In genomic region chr3:88622941-88623345, GRCm38 (mm10) we compare ENCODE assay signal across 9 mouse cellular contexts. TPM values are rescaled to one million over a fixed set of nuclear protein-coding genes. Genes with fewer than 3 reads are reported as not detected.
DNase-seq lines count a peak whose midpoint lies in the region; ATAC-seq lines count a peak whose summit lies in the region.
"Had no signal": no experiment of that assay in that cellular context is flagged by ENCODE, and none has a peak within 500 bp of the region (broad histone marks: within the 10 kb centered on the region; RNA-seq: fewer than 3 reads in every experiment).

No protein-coding gene starts in this region.

- H3K9me3 ChIP-seq in kidney, embryonic 16.5 days (ENCODE audit: low read length) = no peaks in the 10 kb centered on the region
- H3K9me3 ChIP-seq in heart, embryonic 11.5 days (replicated peaks; ENCODE audit: control insufficient read depth, low read length) = no peaks in the 10 kb centered on the region
- H3K9me3 ChIP-seq in limb, embryonic 10.5 days (replicated peaks) = no peaks in the 10 kb centered on the region
- H3K9me3 ChIP-seq in midbrain, embryonic 13.5 days = no peaks in the 10 kb centered on the region

- peak overlapping the region; percentile 88 for H3K4me2 ChIP-seq in kidney, embryonic 16.5 days (replicated peaks; ENCODE audit: low read depth, low read length)
- H3K4me2 ChIP-seq in heart, embryonic 11.5 days = peak overlapping the region; percentile 95
- peak overlapping the region; percentile 97 for H3K4me2 ChIP-seq in midbrain, embryonic 13.5 days (replicated peaks)

- no peaks in the 10 kb centered on the region for H3K27me3 ChIP-seq in kidney, embryonic 16.5 days (ENCODE audit: insufficient read depth, low read length)
- H3K27me3 ChIP-seq in heart, embryonic 11.5 days (ENCODE audit: control insufficient read depth, insufficient read depth, low read length) = no peaks in the 10 kb centered on the region
- H3K27me3 ChIP-seq in limb, embryonic 10.5 days (ENCODE audit: low read depth, poor library complexity, severe bottlenecking) = peaks cover 11% of the 10 kb centered on the region
- no peaks in the 10 kb centered on the region for H3K27me3 ChIP-seq in midbrain, embryonic 13.5 days

- ATAC-seq in kidney, embryonic 16.5 days (ENCODE audit: low FRiP score, low TSS enrichment) = peak; percentile 44
- peak; percentile 20; the same call in 1 of the 2 replicates for ATAC-seq in heart, embryonic 11.5 days (replicated peaks; ENCODE audit: insufficient number of reproducible peaks, low FRiP score, low TSS enrichment)
- ATAC-seq in midbrain, embryonic 13.5 days = peak; percentile 57

- H3K9ac ChIP-seq in kidney, embryonic 16.5 days (replicated peaks; ENCODE audit: low read length) = peak overlapping the region; percentile 97
- peak overlapping the region; percentile 98 for H3K9ac ChIP-seq in heart, embryonic 11.5 days (ENCODE audit: low read depth, low read length)
- H3K9ac ChIP-seq in midbrain, embryonic 13.5 days (replicated peaks) = peak overlapping the region; percentile 94

- peak overlapping the region; percentile 84 for H3K4me3 ChIP-seq in kidney, embryonic 16.5 days (ENCODE audit: low read length)
- H3K4me3 ChIP-seq in heart, embryonic 11.5 days (ENCODE audit: low read depth, low read length) = peak overlapping the region; percentile 76
- H3K4me3 ChIP-seq in limb, embryonic 10.5 days = peak overlapping the region; percentile 91
- H3K4me3 ChIP-seq in midbrain, embryonic 13.5 days (replicated peaks) = peak overlapping the region; percentile 77

- 0% methylated on average over 5 of the region's 6 CpGs for WGBS in kidney, embryonic 16.5 days
- 0% methylated on average over 4 of the region's 6 CpGs for WGBS in heart, embryonic 11.5 days (ENCODE audit: insufficient replicate concordance)
- WGBS in limb, embryonic 10.5 days = 1% methylated on average over 6 of the region's 6 CpGs
- WGBS in midbrain, embryonic 13.5 days = 0% methylated on average over 6 of the region's 6 CpGs

- H3K4me1 ChIP-seq in kidney, embryonic 16.5 days (ENCODE audit: insufficient read depth, low read length) = peaks cover 61% of the 10 kb centered on the region
- H3K4me1 ChIP-seq in heart, embryonic 11.5 days (ENCODE audit: control insufficient read depth, insufficient read depth, low read length) = peaks cover 51% of the 10 kb centered on the region
- peaks cover 60% of the 10 kb centered on the region for H3K4me1 ChIP-seq in limb, embryonic 10.5 days
- peaks cover 54% of the 10 kb centered on the region for H3K4me1 ChIP-seq in midbrain, embryonic 13.5 days (replicated peaks)

- no peaks in the 10 kb centered on the region for H3K36me3 ChIP-seq in kidney, embryonic 16.5 days (ENCODE audit: insufficient read depth, low read length)
- H3K36me3 ChIP-seq in heart, embryonic 11.5 days (ENCODE audit: control insufficient read depth, insufficient read depth, low read length) = 0 out of 2 replicates have a peak, but pooled peaks cover 2% of the 10 kb centered on the region
- H3K36me3 ChIP-seq in limb, embryonic 10.5 days = peaks cover 37% of the 10 kb centered on the region
- peaks cover 15% of the 10 kb centered on the region for H3K36me3 ChIP-seq in midbrain, embryonic 13.5 days

- no peak for DNase-seq in kidney, adult 8-10 months
- peak; percentile 71 for DNase-seq in cerebellum, adult 9-10 months
- DNase-seq in limb, embryonic 10.5 days (ENCODE audit: low spot score) = peak; percentile 43
- DNase-seq in urinary bladder, postnatal 4 days (ENCODE audit: low spot score in 2 of 2) = no peak
- DNase-seq in adrenal gland, postnatal 25 days = no peak

- peak overlapping the region; percentile 99 for H3K27ac ChIP-seq in kidney, embryonic 16.5 days (ENCODE audit: low read length)
- peak overlapping the region; percentile 98 for H3K27ac ChIP-seq in heart, embryonic 11.5 days (ENCODE audit: low read depth, low read length)
- peak overlapping the region; percentile 99 for H3K27ac ChIP-seq in limb, embryonic 10.5 days
- peak overlapping the region; percentile 99 for H3K27ac ChIP-seq in midbrain, embryonic 13.5 days

RNA-seq across cellular contexts. Expression of gene Arhgef2, which starts 17.2 kb away (rescaled TPM):
- 103 and 119 TPM in 2 replicates for polyA plus RNA-seq in kidney, embryonic 16.5 days (2015; fragmentation: Nextera tagmentation; extraction: Ambion mirVana)
- polyA plus RNA-seq in heart, embryonic 11.5 days (2014; fragmentation: Nextera tagmentation; extraction: Ambion mirVana) = 91.4 and 102 TPM in 2 replicates
- polyA plus RNA-seq in limb, embryonic 10.5 days (2016; fragmentation: Nextera tagmentation; extraction: Ambion mirVana) = 103 and 119 TPM in 2 replicates
- polyA plus RNA-seq in midbrain, embryonic 13.5 days (2015; fragmentation: Nextera tagmentation; extraction: Ambion mirVana) = 163 and 175 TPM in 2 replicates
- total RNA-seq in adrenal gland, postnatal 25 days (2021) = 35.4 and 35.9 TPM in 2 replicates

RNA-seq across cellular contexts. Expression of gene Rxfp4, which starts 30.0 kb away (rescaled TPM):
- polyA plus RNA-seq in kidney, embryonic 16.5 days (2015; fragmentation: Nextera tagmentation; extraction: Ambion mirVana) = not detected in 2 replicates
- polyA plus RNA-seq in heart, embryonic 11.5 days (2014; fragmentation: Nextera tagmentation; extraction: Ambion mirVana) = not detected in 2 replicates
- not detected in 2 replicates for polyA plus RNA-seq in limb, embryonic 10.5 days (2016; fragmentation: Nextera tagmentation; extraction: Ambion mirVana)
- polyA plus RNA-seq in midbrain, embryonic 13.5 days (2015; fragmentation: Nextera tagmentation; extraction: Ambion mirVana) = not detected in 2 replicates
- total RNA-seq in adrenal gland, postnatal 25 days (2021) = not detected in 2 replicates
- total RNA-seq: adrenal gland, postnatal 36 days had no signal

RNA-seq across cellular contexts. Expression of gene Ssr2, which starts 47.3 kb away (rescaled TPM):
- polyA plus RNA-seq in kidney, embryonic 16.5 days (2015; fragmentation: Nextera tagmentation; extraction: Ambion mirVana) = 269 and 323 TPM in 2 replicates
- 206 and 229 TPM in 2 replicates for polyA plus RNA-seq in heart, embryonic 11.5 days (2014; fragmentation: Nextera tagmentation; extraction: Ambion mirVana)
- polyA plus RNA-seq in limb, embryonic 10.5 days (2016; fragmentation: Nextera tagmentation; extraction: Ambion mirVana) = 199 and 202 TPM in 2 replicates
- polyA plus RNA-seq in midbrain, embryonic 13.5 days (2015; fragmentation: Nextera tagmentation; extraction: Ambion mirVana) = 142 and 148 TPM in 2 replicates
- 199 and 214 TPM in 2 replicates for total RNA-seq in adrenal gland, postnatal 25 days (2021)

Comparison
In these comparisons a context has a peak if more than half of its experiments do, and no peak if none do; other contexts are left out.
1. DNase-seq: peak in cerebellum, adult 9-10 months (single experiment) and limb, embryonic 10.5 days (single experiment); none in kidney, adult 8-10 months (0 of 2), urinary bladder, postnatal 4 days (0 of 2) and adrenal gland, postnatal 25 days (single experiment).
2. Peak in every context shown above with its lines, with median percentiles within 50 percentile points of each other: ATAC-seq, H3K27ac ChIP-seq, H3K4me2 ChIP-seq, H3K4me3 ChIP-seq and H3K9ac ChIP-seq.